Mouse (Mus musculus) testis, postnatal 10 days (tissue): ENCODE data around the gene Dapl1.

ENCODE experiments used
- DNase-seq: peaks from one replicate; pipeline ENCODE4 v3.0.0; 2021; ENCODE audit warnings: low spot score

Dapl1 gene

DNA sequence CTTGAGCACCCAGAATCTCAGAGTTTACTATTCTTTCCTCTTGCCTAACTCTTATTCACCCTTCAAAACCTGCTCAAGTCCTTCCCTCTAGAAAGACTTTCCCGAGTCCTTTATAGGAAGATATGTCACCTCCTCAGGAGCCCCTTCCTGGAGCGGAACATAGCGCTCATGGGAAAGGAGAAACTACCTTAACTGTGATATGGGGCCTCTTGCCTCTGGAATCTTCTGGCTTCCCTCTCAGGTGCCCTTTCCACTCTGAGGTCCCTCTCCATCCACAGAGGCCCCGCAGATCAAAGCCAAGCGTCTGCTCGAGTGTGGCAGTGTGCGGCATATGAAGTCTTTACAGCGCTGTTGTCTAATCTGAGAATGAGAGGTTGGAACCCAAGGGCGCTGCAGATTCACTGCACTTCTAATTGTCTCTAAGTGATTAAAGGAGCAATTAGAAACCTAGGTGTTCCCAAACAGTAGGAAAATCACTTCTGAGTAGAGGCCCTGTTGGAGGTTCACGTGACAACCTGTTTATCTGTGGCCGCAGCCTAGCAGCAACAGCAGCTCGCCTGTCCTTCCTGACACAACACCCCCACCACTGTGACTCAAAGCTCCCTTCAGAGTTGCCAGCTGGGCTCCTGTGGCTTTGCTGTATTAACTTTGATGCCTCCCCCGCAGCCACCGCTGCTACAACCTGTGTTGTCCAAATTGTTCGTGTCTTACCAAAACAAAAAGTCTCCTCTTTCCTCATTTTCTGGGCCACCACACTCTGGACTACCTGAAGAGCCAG is 49.7 kb downstream of the Dapl1 start:
- no peak for DNase-seq

DNA sequence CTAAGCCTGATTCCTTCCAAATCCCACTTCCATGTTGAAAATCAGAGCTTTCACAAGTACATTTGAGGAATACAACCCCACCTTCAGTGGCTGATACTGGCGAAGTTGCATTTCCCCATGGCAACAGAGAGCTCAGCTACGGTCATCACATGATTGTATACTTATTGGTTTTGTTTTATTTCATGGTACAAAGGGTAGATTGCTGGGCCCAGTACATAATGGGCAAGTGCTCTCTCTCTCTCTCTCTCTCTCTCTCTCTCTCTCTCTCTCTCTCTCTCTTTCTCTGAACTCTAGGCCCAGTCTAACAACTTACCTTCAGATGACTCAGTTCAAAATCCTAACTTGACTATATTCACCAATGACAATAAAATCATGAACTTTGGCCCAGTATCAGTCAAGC is 52.5 kb downstream of the Dapl1 start:
- no peak for DNase-seq

DNA sequence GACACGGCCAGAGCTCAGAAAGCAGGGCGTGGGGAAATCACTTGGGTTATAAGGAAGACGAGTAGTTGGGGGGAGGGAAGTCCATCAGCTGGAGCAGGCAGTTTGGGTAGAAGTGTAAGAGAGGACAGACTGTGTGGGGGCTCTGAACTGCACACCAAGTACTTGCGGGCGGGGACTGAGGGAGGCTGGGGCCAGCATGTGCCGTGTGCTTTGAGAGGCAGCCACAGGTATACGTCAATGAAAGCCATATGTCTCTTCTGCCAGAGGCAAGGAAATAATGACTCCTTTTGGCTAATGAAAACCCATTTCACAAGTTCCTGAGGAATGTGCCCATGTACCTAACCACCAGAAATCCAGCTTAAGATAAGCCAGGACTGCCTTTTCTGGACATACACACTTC is 53.6 kb downstream of the Dapl1 start:
- no peak for DNase-seq

DNA sequence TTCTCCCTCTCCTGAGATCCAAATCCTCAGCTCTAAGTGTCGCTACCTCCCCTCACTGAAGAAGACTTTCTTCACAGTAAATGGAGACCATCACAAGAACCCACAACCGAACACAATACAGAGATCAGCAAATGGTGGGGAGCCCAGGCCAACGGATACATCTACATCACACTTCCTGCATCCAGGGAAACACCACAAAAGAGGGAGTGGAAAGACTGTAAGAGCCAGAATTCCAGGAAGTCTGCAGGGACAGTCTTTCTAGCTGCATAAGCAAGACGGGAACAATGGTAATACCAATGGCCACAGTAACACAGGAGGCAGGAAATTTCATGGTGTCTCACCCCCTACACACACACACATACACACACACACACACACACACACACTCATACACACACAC is 55.3 kb downstream of the Dapl1 start:
- DNase-seq: no peak

DNA sequence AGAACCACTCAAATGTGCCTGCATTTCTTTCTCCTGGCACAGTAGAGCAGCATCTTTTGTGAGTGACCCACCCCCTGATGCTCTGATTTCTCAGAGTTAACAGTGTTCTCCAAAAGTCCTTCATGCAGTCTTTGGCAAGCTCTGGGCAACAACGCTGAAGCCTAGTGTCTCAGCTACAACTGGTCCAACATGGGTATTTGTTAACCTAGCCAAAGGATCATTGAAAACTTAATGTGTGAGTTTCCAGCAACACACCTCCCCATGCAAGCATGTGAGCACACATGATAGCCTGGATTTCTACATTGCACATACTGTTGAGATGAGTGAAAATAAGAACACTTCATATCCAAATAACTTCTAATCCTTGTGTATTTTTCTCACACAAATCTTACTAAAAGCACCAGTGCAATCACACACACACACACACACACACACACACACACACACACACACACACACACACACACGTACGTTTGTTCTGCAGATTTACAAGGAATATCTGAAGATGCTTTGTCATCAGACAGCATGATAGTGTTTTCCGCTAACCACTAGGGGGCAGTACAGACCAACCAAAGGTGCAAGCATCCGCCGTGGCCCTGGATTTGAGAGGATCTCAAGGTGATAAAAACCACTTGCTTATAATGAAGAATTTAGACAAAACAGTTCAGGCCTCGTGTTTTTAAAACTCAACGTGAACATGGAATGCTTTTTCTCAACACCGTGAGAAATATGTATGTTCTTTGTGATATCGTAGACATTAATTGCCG is 56.9 kb downstream of the Dapl1 start:
- peak; percentile 89 for DNase-seq

DNA sequence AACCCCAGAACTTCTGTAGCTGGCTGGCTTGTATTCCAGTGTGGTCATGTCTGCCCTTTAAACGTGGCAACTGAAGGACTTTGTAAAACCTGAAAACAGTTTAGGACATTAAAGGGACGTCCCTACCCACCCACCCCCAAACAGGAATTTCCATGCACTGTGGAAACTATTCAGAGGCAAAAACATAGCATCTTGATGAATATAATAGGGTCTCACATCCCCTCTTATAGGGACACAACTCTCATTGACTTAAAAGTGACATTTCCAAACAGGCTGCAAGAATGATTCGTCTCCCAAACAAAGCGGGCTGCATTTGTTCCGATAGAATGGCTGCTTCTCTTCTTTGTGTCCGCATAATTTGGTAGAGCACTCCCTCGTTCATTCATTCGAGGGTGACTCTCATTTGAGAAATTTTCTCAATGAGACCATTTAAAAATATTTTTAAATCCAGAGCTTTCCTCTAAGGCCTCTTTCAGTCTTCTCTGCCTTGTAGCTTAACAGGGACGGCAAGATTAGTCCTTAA is 59.2 kb downstream of the Dapl1 start:
- no peak for DNase-seq

DNA sequence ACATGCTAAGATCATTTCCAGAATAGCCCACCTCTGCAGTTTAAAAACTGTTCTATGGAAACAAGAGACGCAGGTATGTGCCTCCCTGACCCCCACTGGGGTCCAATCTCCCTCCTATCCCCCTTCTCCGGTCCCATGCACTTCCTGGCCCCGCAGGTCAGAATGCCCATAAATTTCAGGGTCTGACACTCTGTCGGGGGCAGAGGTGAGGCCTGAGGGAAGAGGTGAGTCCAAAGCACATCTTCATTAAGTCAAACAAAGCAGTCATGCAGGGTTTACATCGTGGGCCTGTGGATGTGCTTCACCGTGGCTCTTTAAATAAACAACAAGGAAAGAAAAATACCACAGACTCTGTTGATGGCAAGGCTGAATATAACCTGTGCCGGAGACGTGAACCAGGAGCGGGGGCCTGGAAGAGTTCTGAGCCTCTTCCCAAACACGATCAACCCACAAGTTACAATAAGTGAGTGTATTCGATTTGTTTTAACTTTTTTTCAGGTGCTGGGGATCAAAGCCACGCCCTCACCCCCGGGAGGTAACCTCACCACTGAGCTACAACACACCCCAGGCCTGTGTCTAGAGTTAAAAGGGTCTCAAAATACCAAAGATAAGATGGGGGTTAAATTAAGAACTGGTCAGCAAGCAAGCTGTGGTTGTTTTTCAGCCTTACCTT is 59.9 kb downstream of the Dapl1 start:
- no peak for DNase-seq

DNA sequence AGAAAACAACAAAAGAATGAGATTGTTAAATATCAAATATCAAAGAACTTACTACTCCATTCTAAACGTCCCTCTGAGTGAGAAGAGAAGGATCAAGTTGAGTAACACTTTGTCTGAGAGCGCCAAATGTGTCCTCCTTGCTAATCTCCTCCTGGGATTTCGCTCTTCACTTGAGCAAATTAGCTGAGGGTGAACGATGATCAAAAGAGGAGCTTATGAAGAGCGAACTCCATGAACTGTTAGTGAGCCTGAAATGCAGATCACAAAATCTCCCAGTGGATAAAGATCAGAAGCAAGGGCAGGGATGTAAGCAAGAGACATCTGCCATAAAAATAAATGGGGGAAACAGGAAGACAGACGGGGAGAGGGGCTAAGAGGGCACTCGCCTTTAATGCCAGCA is 60.5 kb downstream of the Dapl1 start:
- DNase-seq: no peak

DNA sequence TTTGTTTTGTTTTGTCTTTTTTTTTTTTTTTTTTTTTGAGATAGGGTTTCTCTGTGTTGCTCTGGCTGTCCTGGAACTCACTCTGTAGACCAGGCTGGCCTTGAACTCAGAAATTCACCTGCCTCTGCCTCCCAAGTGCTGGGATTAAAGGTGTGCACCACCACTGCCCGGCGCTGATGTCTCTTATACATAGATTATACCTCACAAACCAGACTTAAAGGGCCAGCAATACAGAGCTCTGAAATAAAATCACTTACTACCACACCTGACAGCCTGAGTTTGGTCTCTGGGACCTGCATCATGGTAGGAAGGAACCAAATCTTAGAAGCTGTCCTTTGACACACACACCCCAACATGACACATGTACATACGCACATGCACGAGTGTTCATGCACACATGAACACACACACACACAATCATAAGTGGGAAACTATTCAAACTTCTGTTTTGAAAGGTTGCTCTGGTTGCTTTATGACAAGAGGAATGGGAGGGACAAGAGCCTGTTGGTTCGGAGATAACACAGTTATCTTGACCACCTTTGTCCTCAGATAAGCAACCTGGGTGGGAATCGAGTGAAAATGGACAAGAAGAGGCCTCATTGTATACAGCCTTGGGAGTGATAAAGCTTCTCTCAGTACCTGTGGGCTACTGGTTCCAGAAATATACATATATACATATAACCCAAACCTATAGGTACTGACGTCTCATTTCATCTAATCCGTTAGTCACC is 63.1 kb downstream of the Dapl1 start:
- DNase-seq: no peak

DNA sequence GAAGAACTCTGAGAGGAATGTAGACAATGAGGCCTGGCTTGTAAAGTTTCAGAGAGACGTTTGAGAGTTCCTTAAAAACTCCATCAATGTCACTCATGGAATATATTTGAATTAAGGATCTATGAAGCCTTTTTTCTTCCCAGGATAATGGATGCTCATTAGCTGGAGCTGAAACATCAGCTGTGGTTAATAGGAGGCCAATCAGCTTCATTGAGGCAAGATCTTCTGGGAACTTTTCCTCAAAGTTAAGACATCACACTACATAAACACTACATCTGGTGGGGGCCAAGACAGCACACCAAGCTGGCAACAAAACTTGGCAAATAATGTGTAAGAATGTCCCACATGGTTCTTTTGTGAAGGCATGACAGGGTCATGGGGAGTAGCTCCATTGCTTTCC is 68.3 kb downstream of the Dapl1 start:
- no peak for DNase-seq

DNA sequence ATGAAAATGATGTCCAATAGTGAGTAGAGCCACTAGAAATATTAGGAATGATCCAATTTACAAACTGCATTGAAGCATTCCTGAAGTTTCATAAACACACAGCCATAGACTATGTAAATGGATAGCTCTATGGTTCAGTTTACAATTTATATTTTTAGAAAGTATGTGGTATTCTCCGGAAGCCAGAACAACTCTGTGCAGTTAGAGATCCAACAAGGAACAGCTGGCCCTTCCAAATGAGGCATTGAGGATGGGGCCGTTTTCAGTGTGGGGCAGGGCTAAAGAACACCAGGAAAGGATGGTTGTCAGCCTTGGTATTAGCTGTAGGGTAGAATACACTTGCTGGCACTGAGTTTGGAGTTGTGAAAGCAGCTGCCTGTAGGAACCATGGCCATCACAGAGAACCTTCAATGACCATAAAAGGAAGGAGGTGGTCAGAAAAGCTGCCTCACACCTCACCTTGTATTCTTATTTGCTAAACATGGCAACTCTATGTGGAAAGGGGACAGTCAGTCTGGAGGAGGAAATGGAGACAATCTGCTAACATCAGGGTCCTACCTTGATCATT is 70.0 kb downstream of the Dapl1 start:
- no peak for DNase-seq
